Mouse (Mus musculus): Measurements from ENCODE around the gene Arhgdib.

Arhgdib gene

GRCm38 (mm10) chr6:136941051-136942021, at the start of gene Arhgdib:
Arhgdib (minus strand) TSS chr6:136941899.
- in situ Hi-C loops (cut with MseI, MboI) = no loop called here

- in situ Hi-C loops (cut with MseI, MboI) = no loop called here
Observed at GRCm38 (mm10) chr6:136990557-136990956, 48.9 kb upstream of the Arhgdib start.

- in situ Hi-C loops (cut with MseI, MboI) = no loop called here
Observed at GRCm38 (mm10) chr6:136989824-136990497, 48.3 kb upstream of the Arhgdib start.

- in situ Hi-C loops (cut with MseI, MboI) = no loop called here
Observed at GRCm38 (mm10) chr6:136988536-136989060, 46.9 kb upstream of the Arhgdib start.

- in situ Hi-C loops (cut with MseI, MboI) = no loop called here
Observed at GRCm38 (mm10) chr6:136986718-136987117, 45.0 kb upstream of the Arhgdib start.

- in situ Hi-C loops (cut with MseI, MboI) = no loop called here
Observed at GRCm38 (mm10) chr6:136986019-136986418, 44.3 kb upstream of the Arhgdib start.

GRCm38 (mm10) chr6:136983201-136983600, 41.5 kb upstream of the Arhgdib start:
- in situ Hi-C loops (cut with MseI, MboI) = no loop called here

GRCm38 (mm10) chr6:136982581-136982980, 40.9 kb upstream of the Arhgdib start:
- in situ Hi-C loops (cut with MseI, MboI) = no loop called here

- in situ Hi-C loops (cut with MseI, MboI) = no loop called here
Observed at GRCm38 (mm10) chr6:136980331-136980746, 38.6 kb upstream of the Arhgdib start.

GRCm38 (mm10) chr6:136979274-136980082, 37.8 kb upstream of the Arhgdib start:
- in situ Hi-C loops (cut with MseI, MboI) = no loop called here

GRCm38 (mm10) chr6:136968877-136969276, 27.2 kb upstream of the Arhgdib start:
- in situ Hi-C loops (cut with MseI, MboI) = loop anchor here (5.0 to 10.0 kb wide), 2 partner anchors 104 to 107 kb away; no protein-coding TSS in a partner anchor

GRCm38 (mm10) chr6:136967466-136967865, 25.8 kb upstream of the Arhgdib start:
- in situ Hi-C loops (cut with MseI, MboI) = loop anchor here (5.0 to 10.0 kb wide), 2 partner anchors 103 to 105 kb away; no protein-coding TSS in a partner anchor

- in situ Hi-C loops (cut with MseI, MboI) = loop anchor here (5.0 to 10.0 kb wide), 2 partner anchors 101 to 104 kb away; no protein-coding TSS in a partner anchor
Observed at GRCm38 (mm10) chr6:136965912-136966311, 24.2 kb upstream of the Arhgdib start.

- in situ Hi-C loops (cut with MseI, MboI) = loop anchor here (5.0 to 10.0 kb wide), 2 partner anchors 100 to 103 kb away; no protein-coding TSS in a partner anchor
Observed at GRCm38 (mm10) chr6:136964609-136965510, 23.2 kb upstream of the Arhgdib start.

- in situ Hi-C loops (cut with MseI, MboI) = loop anchor here in 1 of 2 experiments (10.0 kb wide), 1 partner anchor 98 kb away; no protein-coding TSS in a partner anchor
Observed at GRCm38 (mm10) chr6:136962957-136963356, 21.3 kb upstream of the Arhgdib start.

GRCm38 (mm10) chr6:136959131-136959530, 17.4 kb upstream of the Arhgdib start:
- in situ Hi-C loops (cut with MseI, MboI) = no loop called here

- in situ Hi-C loops (cut with MseI, MboI) = no loop called here
Observed at GRCm38 (mm10) chr6:136957062-136957461, 15.4 kb upstream of the Arhgdib start.

GRCm38 (mm10) chr6:136955240-136955639, 13.5 kb upstream of the Arhgdib start:
- in situ Hi-C loops (cut with MseI, MboI) = no loop called here

- in situ Hi-C loops (cut with MseI, MboI) = no loop called here
Observed at GRCm38 (mm10) chr6:136954715-136955114, 13.0 kb upstream of the Arhgdib start.

- in situ Hi-C loops (cut with MseI, MboI) = no loop called here
Observed at GRCm38 (mm10) chr6:136954192-136954591, 12.5 kb upstream of the Arhgdib start.

Measured in mouse trophoblast stem cell (cell line).